11 mouse cellular contexts compared by ENCODE assay signal in the genomic region with DNA sequence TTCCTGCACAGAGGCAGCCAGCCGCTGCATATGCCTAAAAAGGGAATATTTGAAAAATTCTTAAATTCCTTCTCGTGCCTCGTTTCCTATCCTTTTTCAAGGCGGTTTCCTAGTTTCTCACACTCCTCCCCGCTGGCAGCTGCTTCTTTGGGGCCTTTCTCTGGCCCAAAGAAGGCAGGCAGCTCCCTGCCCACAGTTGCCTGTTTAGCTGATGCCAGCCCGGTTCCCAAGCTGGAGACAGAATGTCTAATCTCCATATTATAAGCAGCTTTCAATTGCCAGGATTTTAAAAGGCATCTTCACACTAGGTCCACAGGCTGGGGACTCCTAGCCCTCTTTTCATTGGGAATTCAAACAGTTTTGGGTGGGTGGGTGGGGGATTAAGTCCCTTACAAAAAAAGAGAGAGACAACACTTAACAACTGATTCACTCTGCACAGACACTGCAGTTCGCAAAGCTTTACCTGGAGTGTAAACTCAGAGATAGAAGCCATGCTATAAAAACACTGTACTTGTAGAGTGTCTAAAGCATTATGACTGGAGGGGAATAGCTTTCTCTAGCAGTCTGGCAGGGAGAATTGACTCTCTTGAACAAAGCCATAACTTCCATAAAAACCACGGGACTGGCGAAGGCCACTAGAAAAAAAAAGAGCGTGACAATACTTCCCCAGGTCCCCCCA.
DNase-seq lines count a peak whose midpoint lies in the region; ATAC-seq lines count a peak whose summit lies in the region.
"Had no signal": no experiment of that assay in that cellular context is flagged by ENCODE, and none has a peak within 500 bp of the region (broad histone marks: within the 10 kb centered on the region; RNA-seq: fewer than 3 reads in every experiment).

No protein-coding gene starts in this region.

- DNase-seq in hindbrain, embryonic 14.5 days (ENCODE audit: low spot score): no peak
- DNase-seq in hindbrain, embryonic 11.5 days (ENCODE audit: low spot score): no peak
- DNase-seq in embryonic facial prominence, embryonic 10.5 days (ENCODE audit: low spot score): no peak
- DNase-seq in frontal cortex, postnatal 14 days (ENCODE audit: low spot score in 2 of 2): peak; percentile 13 to 22
- DNase-seq in spleen, postnatal 4 days (ENCODE audit: low spot score in 2 of 2): no peak
- no peak for DNase-seq in spleen, postnatal 14 days (ENCODE audit: low spot score in 2 of 2)
- DNase-seq in kidney, postnatal 25 days: no peak
- DNase-seq: thymus, postnatal 36 days had no signal

- H3K4me3 ChIP-seq in hindbrain, embryonic 14.5 days (replicated peaks; ENCODE audit: low read length): no peak overlapping the region
- no peak overlapping the region for H3K4me3 ChIP-seq in hindbrain, embryonic 11.5 days (ENCODE audit: low read depth, low read length)
- no peak overlapping the region for H3K4me3 ChIP-seq in embryonic facial prominence, embryonic 10.5 days
- no peak overlapping the region for H3K4me3 ChIP-seq in midbrain, embryonic 15.5 days
- H3K4me3 ChIP-seq: neural tube, embryonic 13.5 days had no signal

- H3K9ac ChIP-seq in hindbrain, embryonic 14.5 days: no peak overlapping the region
- H3K9ac ChIP-seq in hindbrain, embryonic 11.5 days (ENCODE audit: low read depth, low read length): no peak overlapping the region
- no peak overlapping the region for H3K9ac ChIP-seq in midbrain, embryonic 15.5 days
- H3K9ac ChIP-seq: liver, embryonic 14.5 days; neural tube, embryonic 13.5 days had no signal

- 60% methylated on average over 10 of the region's 10 CpGs for WGBS in hindbrain, embryonic 14.5 days
- WGBS in hindbrain, embryonic 11.5 days: 71% methylated on average over 10 of the region's 10 CpGs
- WGBS in embryonic facial prominence, embryonic 10.5 days: 69% methylated on average over 10 of the region's 10 CpGs
- 20% methylated on average over 10 of the region's 10 CpGs for WGBS in midbrain, embryonic 15.5 days

- no peak for ATAC-seq in hindbrain, embryonic 14.5 days (ENCODE audit: low FRiP score)
- ATAC-seq in hindbrain, embryonic 11.5 days (ENCODE audit: low FRiP score): no peak
- ATAC-seq in midbrain, embryonic 15.5 days (replicated peaks): peak; percentile 67; the same call in 1 of the 2 replicates

- no peaks in the 10 kb centered on the region for H3K36me3 ChIP-seq in hindbrain, embryonic 14.5 days (replicated peaks; ENCODE audit: control insufficient read depth, insufficient read depth)
- no peaks in the 10 kb centered on the region for H3K36me3 ChIP-seq in hindbrain, embryonic 11.5 days (ENCODE audit: control insufficient read depth, insufficient read depth, low read length)
- no peaks in the 10 kb centered on the region for H3K36me3 ChIP-seq in embryonic facial prominence, embryonic 10.5 days (replicated peaks)
- H3K36me3 ChIP-seq in midbrain, embryonic 15.5 days (replicated peaks): no peaks in the 10 kb centered on the region
- H3K36me3 ChIP-seq: neural tube, embryonic 13.5 days had no signal

- no peak overlapping the region for H3K4me2 ChIP-seq in hindbrain, embryonic 14.5 days (replicated peaks)
- no peak overlapping the region for H3K4me2 ChIP-seq in hindbrain, embryonic 11.5 days (replicated peaks; ENCODE audit: low read depth, low read length)
- peak overlapping the region; percentile 29 for H3K4me2 ChIP-seq in midbrain, embryonic 15.5 days
- H3K4me2 ChIP-seq: neural tube, embryonic 13.5 days had no signal

- H3K27ac ChIP-seq in hindbrain, embryonic 14.5 days: 0 out of 2 replicates have a peak overlapping the region, but pooled peaks have one; percentile 33
- H3K27ac ChIP-seq in hindbrain, embryonic 11.5 days (ENCODE audit: low read depth, low read length): no peak overlapping the region
- peak overlapping the region; percentile 72 for H3K27ac ChIP-seq in embryonic facial prominence, embryonic 10.5 days (replicated peaks)
- H3K27ac ChIP-seq in midbrain, embryonic 15.5 days: peak overlapping the region; percentile 63
- H3K27ac ChIP-seq: liver, embryonic 14.5 days; neural tube, embryonic 13.5 days had no signal

- H3K4me1 ChIP-seq in hindbrain, embryonic 14.5 days (replicated peaks; ENCODE audit: control insufficient read depth, insufficient read depth, low read length): no peaks in the 10 kb centered on the region
- H3K4me1 ChIP-seq in hindbrain, embryonic 11.5 days (replicated peaks; ENCODE audit: control insufficient read depth, insufficient read depth, low read length): no peaks in the 10 kb centered on the region
- peaks cover 26% of the 10 kb centered on the region for H3K4me1 ChIP-seq in embryonic facial prominence, embryonic 10.5 days
- peaks cover 17% of the 10 kb centered on the region for H3K4me1 ChIP-seq in midbrain, embryonic 15.5 days

- no peaks in the 10 kb centered on the region for H3K9me3 ChIP-seq in hindbrain, embryonic 14.5 days (ENCODE audit: control insufficient read depth, low read length)
- no peaks in the 10 kb centered on the region for H3K9me3 ChIP-seq in hindbrain, embryonic 11.5 days (ENCODE audit: control insufficient read depth, low read length)
- no peaks in the 10 kb centered on the region for H3K9me3 ChIP-seq in embryonic facial prominence, embryonic 10.5 days
- no peaks in the 10 kb centered on the region for H3K9me3 ChIP-seq in midbrain, embryonic 15.5 days
- H3K9me3 ChIP-seq: neural tube, embryonic 13.5 days had no signal

- H3K27me3 ChIP-seq in hindbrain, embryonic 14.5 days (ENCODE audit: control insufficient read depth, insufficient read depth, low read length): no peaks in the 10 kb centered on the region
- no peaks in the 10 kb centered on the region for H3K27me3 ChIP-seq in hindbrain, embryonic 11.5 days (ENCODE audit: control insufficient read depth, insufficient read depth, low read length)
- no peaks in the 10 kb centered on the region for H3K27me3 ChIP-seq in embryonic facial prominence, embryonic 10.5 days (replicated peaks; ENCODE audit: low read depth, poor library complexity, severe bottlenecking)
- H3K27me3 ChIP-seq in midbrain, embryonic 15.5 days (replicated peaks): no peaks in the 10 kb centered on the region
- H3K27me3 ChIP-seq: neural tube, embryonic 13.5 days had no signal

Comparison
In these comparisons a context has a peak if more than half of its experiments do, and no peak if none do; other contexts are left out.
1. DNase-seq: peak in frontal cortex, postnatal 14 days (2 of 2); none in hindbrain, embryonic 14.5 days (single experiment), hindbrain, embryonic 11.5 days (single experiment), embryonic facial prominence, embryonic 10.5 days (single experiment), spleen, postnatal 4 days (0 of 2), spleen, postnatal 14 days (0 of 2) and kidney, postnatal 25 days (0 of 2).